ENCODE assay signal across 8 mouse cellular contexts in genomic region chr16:9994041-9994950, GRCm38 (mm10). TPM values are rescaled to one million over a fixed set of nuclear protein-coding genes. Genes with fewer than 3 reads are reported as not detected.
DNase-seq lines count a peak whose midpoint lies in the region; ATAC-seq lines count a peak whose summit lies in the region.

No protein-coding gene starts in this region.

- no peak for DNase-seq in heart, adult 9 months (ENCODE audit: low spot score in 2 of 2)
- peak; percentile 15 for DNase-seq in adrenal gland, postnatal 14 days
- peak; percentile 31 to 39 for DNase-seq in frontal cortex, postnatal 14 days (ENCODE audit: low spot score in 2 of 2)
- no peak for DNase-seq in limb, embryonic 11.5 days (ENCODE audit: low spot score)
- peak; percentile 67 for DNase-seq in right cerebral cortex, postnatal 25 days
- DNase-seq in spleen, postnatal 14 days (ENCODE audit: low spot score in 2 of 2): no peak

- no peaks in the 10 kb centered on the region for H3K9me3 ChIP-seq in heart, embryonic 16.5 days (replicated peaks; ENCODE audit: control insufficient read depth, low read length)
- no peaks in the 10 kb centered on the region for H3K9me3 ChIP-seq in limb, embryonic 11.5 days (ENCODE audit: control insufficient read depth, low read length)

- 1% methylated on average over 38 of the region's 51 CpGs for WGBS in heart, embryonic 16.5 days
- under 1% methylated on average over 44 of the region's 51 CpGs for WGBS in limb, embryonic 11.5 days

- H3K9ac ChIP-seq in heart, embryonic 16.5 days (ENCODE audit: low read length): no peak overlapping the region
- no peak overlapping the region for H3K9ac ChIP-seq in limb, embryonic 11.5 days (ENCODE audit: low read length)

- no peak for ATAC-seq in heart, embryonic 16.5 days (replicated peaks; ENCODE audit: extremely low read depth, insufficient read depth, low FRiP score)
- no peak for ATAC-seq in limb, embryonic 11.5 days (ENCODE audit: insufficient number of reproducible peaks, low FRiP score, low TSS enrichment, low read depth)
- ATAC-seq in inflammation-experienced regulatory T-cells, adult 6 months: no peak

- peak overlapping the region; percentile 34 for H3K4me3 ChIP-seq in heart, embryonic 16.5 days (ENCODE audit: low read length)
- H3K4me3 ChIP-seq in limb, embryonic 11.5 days (ENCODE audit: low read depth, low read length): peak overlapping the region; percentile 30

- peaks cover 5% of the 10 kb centered on the region; the same call in 1 of the 2 replicates for H3K4me1 ChIP-seq in heart, embryonic 16.5 days (ENCODE audit: control insufficient read depth, insufficient read depth, low read length)
- peaks cover 15% of the 10 kb centered on the region for H3K4me1 ChIP-seq in limb, embryonic 11.5 days (ENCODE audit: control insufficient read depth, insufficient read depth, low read length)

- H3K27ac ChIP-seq in heart, embryonic 16.5 days (ENCODE audit: low read length): no peak overlapping the region
- no peak overlapping the region for H3K27ac ChIP-seq in limb, embryonic 11.5 days (replicated peaks; ENCODE audit: low read depth, low read length)

- peaks cover 68% of the 10 kb centered on the region for H3K27me3 ChIP-seq in heart, embryonic 16.5 days (ENCODE audit: control insufficient read depth, insufficient read depth, low read length)
- H3K27me3 ChIP-seq in limb, embryonic 11.5 days (ENCODE audit: control insufficient read depth, insufficient read depth, low read length): peaks cover 59% of the 10 kb centered on the region

- H3K4me2 ChIP-seq in heart, embryonic 16.5 days (ENCODE audit: low read depth, low read length): peak overlapping the region; percentile 54
- peak overlapping the region; percentile 58 for H3K4me2 ChIP-seq in limb, embryonic 11.5 days (ENCODE audit: low read depth, severe bottlenecking)

- H3K36me3 ChIP-seq in heart, embryonic 16.5 days (ENCODE audit: control insufficient read depth, insufficient read depth): no peaks in the 10 kb centered on the region
- no peaks in the 10 kb centered on the region for H3K36me3 ChIP-seq in limb, embryonic 11.5 days (ENCODE audit: control insufficient read depth, insufficient read depth, low read length)

RNA-seq across cellular contexts. Expression of gene Grin2a, which starts 1.1 kb away (rescaled TPM):
- polyA plus RNA-seq in heart, embryonic 16.5 days (2015; fragmentation: Nextera tagmentation; extraction: Ambion mirVana): 0.34 and 0.60 TPM in 2 replicates
- total RNA-seq in adrenal gland, postnatal 14 days (2021): 0.93 and 1.1 TPM in 2 replicates
- polyA plus RNA-seq in limb, embryonic 11.5 days (2014; fragmentation: Nextera tagmentation; extraction: Ambion mirVana): 0.16 TPM in 1 of 2 replicates, not detected in the other
- polyA plus RNA-seq in inflammation-experienced regulatory T-cells, adult 6 months (2017; shearing (Covaris generic)): not detected

Comparison
In these comparisons a context has a peak if more than half of its experiments do, and no peak if none do; other contexts are left out.
1. DNase-seq: peak in adrenal gland, postnatal 14 days (single experiment), frontal cortex, postnatal 14 days (2 of 2) and right cerebral cortex, postnatal 25 days (single experiment); none in heart, adult 9 months (0 of 2), limb, embryonic 11.5 days (single experiment) and spleen, postnatal 14 days (0 of 2).